Mouse (Mus musculus) stomach, postnatal 0 days (tissue): Measurements from ENCODE around the gene Abhd2. TPM values are rescaled to one million over a fixed set of nuclear protein-coding genes. Genes with fewer than 3 reads are reported as not detected.

Source experiments
- ATAC-seq: fragments of 200-750 bp; cut with Nextera tagmentation; 2 replicates; pipeline ENCODE4 v1.8.0; 2017; ENCODE audit not compliant: low FRiP score, low TSS enrichment
- DNase-seq: peaks from one replicate; pipeline ENCODE4 v3.0.0-alpha.2; 2016; ENCODE audit warnings: low spot score
- H3K27ac ChIP-seq: fragments of 300-500 bp; sonication (generic); replicated peaks from 2 replicates; pipeline ENCODE4 v1.5.1; 2014; ENCODE audit warnings: mild to moderate bottlenecking, control low read depth
- H3K27me3 ChIP-seq: fragments of 300-500 bp; sonication (generic); 2 replicates; pipeline ENCODE4 v1.6.1; 2014; ENCODE audit warnings: low read length; ENCODE audit not compliant: control insufficient read depth, insufficient read depth
- H3K36me3 ChIP-seq: fragments of 300-500 bp; sonication (generic); 2 replicates; pipeline ENCODE4 v1.6.1; 2014; ENCODE audit warnings: low read length, mixed read lengths; ENCODE audit not compliant: control insufficient read depth, insufficient read depth
- H3K4me1 ChIP-seq: fragments of 300-500 bp; sonication (generic); replicated peaks from 2 replicates; pipeline ENCODE4 v1.6.1; 2014; ENCODE audit warnings: antibody characterized with exemption; ENCODE audit not compliant: control insufficient read depth, insufficient read depth
- H3K4me2 ChIP-seq: fragments of 300-500 bp; sonication (generic); replicated peaks from 2 replicates; pipeline ENCODE4 v1.6.1; 2014; ENCODE audit warnings: low read depth, mild to moderate bottlenecking, control low read depth, moderate library complexity
- H3K4me3 ChIP-seq: fragments of 300-500 bp; sonication (generic); 2 replicates; pipeline ENCODE4 v1.5.1; 2014; ENCODE audit warnings: low read depth, low read length, control low read depth
- H3K9ac ChIP-seq: fragments of 300-500 bp; sonication (generic); 2 replicates; pipeline ENCODE4 v1.6.1; 2014; ENCODE audit warnings: mild to moderate bottlenecking, low read length, control low read depth, mixed read lengths
- H3K9me3 ChIP-seq: fragments of 300-500 bp; sonication (generic); 2 replicates; pipeline ENCODE4 v1.6.1; 2016; ENCODE audit warnings: low read length; ENCODE audit not compliant: control insufficient read depth
- CTCF ChIP-seq: IDR thresholded peaks from 2 replicates; pipeline ENCODE4 v1.5.1; 2016; ENCODE audit warnings: antibody characterized with exemption, low read depth, mild to moderate bottlenecking, moderate library complexity
- EP300 ChIP-seq: optimal IDR thresholded peaks from 2 replicates; pipeline ENCODE3; 2016; ENCODE audit warnings: antibody characterized with exemption
- WGBS: fragments of 180-500 bp; shearing (Covaris S2); extraction: QIAGEN DNeasy Blood & Tissue Kit; methylation state at CpG from one replicate; pipeline ENCODE4 v1.1.7; 2014; 5-methylcytosine and 5-hydroxymethylcytosine counted together
- polyA plus RNA-seq: library from polyadenylated mRNA; unstranded; fragments of >200 nt; fragmentation: Nextera tagmentation; extraction: Ambion mirVana; gene quantifications from 2 replicates; pipeline ENCODE4 v1.2.1, GENCODE M21; 2015

Abhd2 gene
- polyA plus RNA-seq, 1 experiment from 2014 or later: 27.5 TPM

DNA sequence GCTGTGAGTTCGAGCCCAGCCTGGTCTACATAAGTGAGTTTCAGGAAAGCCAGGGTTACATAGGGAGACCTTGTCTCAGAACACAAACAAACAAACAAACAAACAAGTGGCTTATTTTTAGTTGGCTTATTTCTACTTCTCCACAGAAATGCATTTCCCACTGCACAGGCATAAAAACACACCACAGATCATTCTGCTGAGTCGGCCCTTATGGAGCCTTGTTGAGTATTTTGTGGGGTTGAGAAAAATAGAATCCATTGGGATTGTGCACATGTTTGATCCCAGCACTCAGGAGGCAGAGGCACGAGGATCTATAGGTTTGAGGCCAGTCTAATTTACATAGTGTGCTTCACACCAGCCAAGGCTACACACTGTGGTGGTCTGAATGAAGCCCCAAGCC, 127.3 kb downstream of the Abhd2 start:
- no peak for TF ChIP-seq CTCF
- no peak for TF ChIP-seq EP300
- Histone ChIP-seq H3K4me3 (no peak overlapping the region), H3K36me3 (no peaks in the 10 kb centered on the region), H3K4me1 (no peaks in the 10 kb centered on the region), H3K27me3 (no peaks in the 10 kb centered on the region), H3K4me2 (no peak overlapping the region), H3K27ac (no peak overlapping the region), H3K9me3 (no peaks in the 10 kb centered on the region), H3K9ac (no peak overlapping the region)
- ATAC-seq (no peak), DNase-seq (no peak)
- 80% methylated on average over 3 of the region's 3 CpGs for WGBS

- Histone ChIP-seq H3K9ac (no peak overlapping the region), H3K9me3 (no peaks in the 10 kb centered on the region), H3K27me3 (no peaks in the 10 kb centered on the region), H3K4me1 (no peaks in the 10 kb centered on the region), H3K36me3 (no peaks in the 10 kb centered on the region), H3K4me2 (no peak overlapping the region), H3K27ac (peak overlapping the region; percentile 69), H3K4me3 (no peak overlapping the region)
- peak; percentile 87 for ATAC-seq
- TF ChIP-seq CTCF: no peak
- TF ChIP-seq EP300: no peak
- 69% methylated on average over 18 of the region's 18 CpGs for WGBS
- DNase-seq: peak; percentile 66
These were observed 141.7 kb downstream of the Abhd2 start for GRCm38 (mm10) chr7:79414449-79415375.

Other genes starting within 250 kb of the Abhd2 start
- 0.02 TPM in 1 of 2 replicates, not detected in the other for gene Acan, start 219.7 kb upstream of the Abhd2 start, polyA plus RNA-seq
- 0.62 and 0.67 TPM in 2 replicates for gene Hapln3, start 142.2 kb upstream of the Abhd2 start, polyA plus RNA-seq
- 178 TPM in 2 replicates for gene Mfge8, start 124.1 kb upstream of the Abhd2 start, polyA plus RNA-seq
- 0.16 and 0.28 TPM in 2 replicates for gene Rlbp1, start 113.8 kb downstream of the Abhd2 start, polyA plus RNA-seq
- gene Fanci, start 118.7 kb downstream of the Abhd2 start, polyA plus RNA-seq: 1.4 and 1.8 TPM in 2 replicates
- 13.9 and 18.5 TPM in 2 replicates for gene Polg, start 193.2 kb downstream of the Abhd2 start, polyA plus RNA-seq